Mouse (Mus musculus) cerebellum, postnatal 14 days (tissue): ENCODE measurements around the gene Rfx2.

Experiments
- DNase-seq, 2 experiments: peaks; one replicate each; pipeline ENCODE4 v3.0.0; 2021; ENCODE audit warnings: mixed read lengths in 2 of 2

Rfx2 gene

GRCm38 (mm10) chr17:56832918-56833317 lies 2.1 kb upstream of the Rfx2 start:
- no peak for DNase-seq

DNA sequence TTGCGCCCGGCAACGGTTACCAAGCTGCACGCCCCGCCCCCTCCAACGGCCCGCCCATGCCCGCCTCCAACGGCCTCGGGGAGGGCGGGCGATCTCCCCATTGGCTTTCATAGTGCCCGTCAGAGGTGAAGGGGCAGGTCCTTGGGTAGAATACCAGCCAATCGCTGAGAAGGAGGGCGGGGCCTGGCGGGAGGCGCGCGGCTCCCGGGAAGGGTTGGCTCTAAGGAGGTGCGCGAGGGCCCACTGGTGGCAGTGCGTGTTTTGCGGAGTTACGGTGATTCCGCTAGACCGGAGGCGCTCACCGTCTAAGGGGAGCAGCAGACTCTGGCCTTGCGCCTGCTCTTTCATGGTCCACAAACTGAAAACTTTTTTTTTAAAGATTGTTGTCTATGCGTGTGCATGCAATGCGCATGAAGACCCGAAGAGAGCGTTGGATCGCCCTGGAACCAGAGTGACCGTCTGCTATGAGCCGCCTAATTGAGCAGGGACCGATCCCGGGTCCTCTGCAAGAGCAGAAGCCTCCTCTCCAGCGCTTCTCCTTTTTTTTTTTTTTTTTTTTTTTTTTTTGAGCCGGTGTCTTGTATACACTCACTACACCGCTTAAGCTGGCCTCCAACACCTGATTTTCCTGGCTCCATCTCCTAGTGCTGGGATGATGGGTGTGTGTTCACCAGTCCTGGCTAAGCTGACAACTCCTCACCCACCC lies 451 bp upstream of the Rfx2 start:
- DNase-seq = peak; percentile 99 to 100

- DNase-seq = no peak
Measured at GRCm38 (mm10) chr17:56829795-56830194, 1.0 kb downstream of the Rfx2 start.

DNA sequence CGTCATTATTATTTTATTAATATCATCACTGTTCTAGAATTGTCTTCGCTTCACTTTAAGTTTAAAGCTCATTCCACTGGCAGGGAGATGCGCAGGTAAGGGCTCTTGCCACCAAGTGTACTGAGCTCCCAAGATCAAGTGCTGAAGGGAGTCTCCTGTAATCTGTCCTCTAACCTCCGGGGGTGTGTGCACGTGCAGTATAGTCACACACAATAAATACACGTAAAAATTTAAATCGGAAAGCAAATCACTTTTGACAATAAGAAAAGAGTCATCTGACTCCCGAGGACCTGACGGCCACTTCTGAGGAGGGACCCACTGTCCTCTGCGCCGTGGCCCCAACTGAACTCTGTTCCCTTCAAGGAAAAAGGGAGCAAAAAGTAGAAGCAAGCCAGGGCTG lies 1.6 kb downstream of the Rfx2 start:
- DNase-seq = no peak

- no peak for DNase-seq
Measured at GRCm38 (mm10) chr17:56826718-56827117, 4.1 kb downstream of the Rfx2 start.

DNA sequence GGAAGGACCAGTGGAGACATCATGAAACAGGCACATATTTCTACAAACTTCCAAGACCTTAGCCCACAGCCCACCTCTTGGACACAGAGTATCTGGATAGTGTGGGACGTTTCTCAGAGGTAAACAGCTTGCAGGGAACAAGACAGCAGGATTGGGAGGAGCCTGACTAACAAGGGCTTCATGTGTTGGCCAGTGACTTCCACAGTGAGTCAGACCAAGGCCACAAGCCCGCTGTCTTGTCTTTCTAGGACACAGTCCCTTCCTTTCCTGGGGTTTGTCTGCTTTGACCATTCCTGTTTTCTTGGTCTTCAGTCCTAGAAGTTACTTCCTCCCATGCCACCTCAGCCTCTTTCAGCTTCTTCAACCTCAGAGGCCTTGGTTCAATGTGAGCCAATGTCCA lies 7.5 kb downstream of the Rfx2 start:
- no peak for DNase-seq

- no peak for DNase-seq
Measured at GRCm38 (mm10) chr17:56822380-56822779, 8.4 kb downstream of the Rfx2 start.

DNA sequence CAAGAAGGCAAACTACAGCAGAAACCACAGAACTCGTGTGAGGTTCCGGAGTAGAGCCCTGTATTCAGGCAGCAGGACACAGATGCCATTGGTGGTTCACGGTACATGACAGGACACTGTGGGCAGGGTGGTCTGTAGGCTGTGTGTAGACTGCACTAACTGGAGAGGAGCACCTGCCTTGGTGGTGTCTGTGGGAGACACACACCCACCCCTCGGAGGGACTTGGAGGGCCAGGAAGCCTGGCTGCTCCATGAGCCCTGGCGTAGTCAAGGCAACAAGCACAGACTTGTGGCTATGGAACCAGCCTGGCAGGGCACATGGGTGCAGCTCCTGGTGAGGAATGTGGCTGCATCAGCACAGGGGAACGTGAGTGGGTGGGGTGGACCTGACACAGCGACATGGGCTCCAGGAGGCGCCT lies 11.1 kb downstream of the Rfx2 start:
- DNase-seq = no peak

- DNase-seq = no peak
Measured at GRCm38 (mm10) chr17:56819032-56819545, 11.7 kb downstream of the Rfx2 start.

- DNase-seq = no peak
Measured at GRCm38 (mm10) chr17:56818067-56818636, 12.7 kb downstream of the Rfx2 start.

DNA sequence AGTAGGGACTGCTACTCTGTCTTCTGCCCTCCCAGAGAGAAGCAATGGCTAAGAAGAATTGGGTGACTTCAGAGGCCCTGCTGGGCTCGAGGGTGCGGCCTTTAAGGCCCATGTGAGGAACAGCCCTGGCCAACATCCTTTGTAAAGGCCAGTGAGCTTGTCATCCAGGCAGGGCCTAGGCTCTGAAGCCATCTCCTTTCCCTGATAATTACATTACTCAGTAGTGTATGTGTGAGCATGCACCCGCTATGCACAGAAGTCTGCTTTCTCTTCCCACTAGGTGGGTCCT lies 15.8 kb downstream of the Rfx2 start:
- no peak for DNase-seq

- peak; percentile 49 to 66 for DNase-seq
Measured at GRCm38 (mm10) chr17:56814316-56815056, 16.3 kb downstream of the Rfx2 start.

- peak; percentile 79 to 86 for DNase-seq
Measured at GRCm38 (mm10) chr17:56810245-56810644, 20.6 kb downstream of the Rfx2 start.

DNA sequence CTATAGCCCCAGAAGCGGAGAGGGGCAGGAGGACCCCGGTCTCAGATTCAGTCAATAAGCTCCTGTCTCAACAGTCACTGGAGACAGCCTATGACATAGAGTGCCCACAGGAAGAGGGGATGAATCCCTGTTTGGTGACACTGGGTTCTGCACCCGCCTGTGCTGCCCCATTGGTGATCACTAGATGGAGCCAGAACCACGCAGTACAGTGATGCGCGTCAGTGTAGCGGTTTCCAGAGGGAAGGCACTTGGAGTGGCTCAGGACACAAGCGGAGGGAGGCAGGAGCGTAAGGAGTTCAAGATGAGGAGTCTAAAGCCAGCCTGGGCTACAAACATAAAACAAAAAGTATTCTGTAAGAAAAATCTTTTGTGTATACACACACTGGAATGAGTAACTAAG lies 22.3 kb downstream of the Rfx2 start:
- peak; percentile 89 for DNase-seq

DNA sequence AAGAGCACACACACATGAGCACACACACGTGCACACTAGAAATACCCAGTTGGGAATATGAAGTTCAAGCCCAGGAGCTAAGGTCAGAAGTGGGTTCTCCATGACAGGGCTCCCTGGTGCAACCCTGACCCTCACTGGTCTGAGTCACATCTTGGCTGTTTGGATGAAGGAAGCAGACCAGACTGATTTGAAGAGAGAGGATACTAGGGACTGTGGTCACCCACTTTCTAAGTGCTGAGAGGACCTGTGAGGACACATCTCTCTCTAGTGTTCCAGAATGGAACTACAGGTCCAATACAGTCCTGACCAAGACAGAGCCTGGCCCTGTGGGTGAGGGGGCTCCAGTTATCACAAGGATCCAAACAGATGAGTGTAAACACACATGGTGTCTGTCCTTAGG lies 25.0 kb downstream of the Rfx2 start:
- no peak for DNase-seq

GRCm38 (mm10) chr17:56804952-56805351 lies 25.9 kb downstream of the Rfx2 start:
- no peak for DNase-seq

- no peak for DNase-seq
Measured at GRCm38 (mm10) chr17:56802065-56802464, 28.7 kb downstream of the Rfx2 start.

- DNase-seq = no peak
Measured at GRCm38 (mm10) chr17:56799276-56799675, 31.5 kb downstream of the Rfx2 start.

DNA sequence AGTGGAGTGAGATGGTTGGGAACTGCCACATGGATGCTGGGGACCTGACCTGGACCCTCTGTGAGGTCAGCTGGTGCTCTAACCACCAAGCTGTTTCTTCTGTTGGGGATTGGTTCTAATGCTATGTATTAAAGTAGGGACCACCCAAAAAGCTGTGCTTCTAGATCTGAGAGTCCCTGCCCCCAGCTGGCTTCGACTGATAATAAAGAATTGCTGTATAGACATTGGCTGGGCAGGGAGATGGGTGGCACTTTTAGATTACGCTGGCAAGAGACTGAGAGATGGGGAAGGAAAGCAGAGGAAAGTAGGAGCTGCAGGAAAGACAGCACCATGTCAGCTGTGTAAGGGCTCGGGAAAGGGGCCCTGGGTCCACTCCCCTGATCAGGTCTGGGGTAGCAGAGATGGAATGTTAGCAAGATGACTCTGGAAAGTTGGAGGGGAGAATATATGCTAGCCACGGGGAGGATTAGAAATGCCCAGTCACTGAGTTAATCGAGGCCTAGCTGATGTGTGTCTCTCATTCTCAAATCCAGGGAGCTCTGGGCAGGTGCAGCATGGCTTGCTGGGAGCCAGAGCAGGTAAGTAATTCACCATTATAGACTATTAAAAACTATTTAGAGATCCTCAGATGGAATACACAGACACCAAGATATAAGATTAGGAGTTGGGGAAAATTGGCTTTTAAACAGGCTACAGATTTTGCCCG lies 37.0 kb downstream of the Rfx2 start:
- DNase-seq = no peak

GRCm38 (mm10) chr17:56792588-56792987 lies 38.2 kb downstream of the Rfx2 start:
- DNase-seq = no peak

- no peak for DNase-seq
Measured at GRCm38 (mm10) chr17:56789286-56789685, 41.5 kb downstream of the Rfx2 start.

DNA sequence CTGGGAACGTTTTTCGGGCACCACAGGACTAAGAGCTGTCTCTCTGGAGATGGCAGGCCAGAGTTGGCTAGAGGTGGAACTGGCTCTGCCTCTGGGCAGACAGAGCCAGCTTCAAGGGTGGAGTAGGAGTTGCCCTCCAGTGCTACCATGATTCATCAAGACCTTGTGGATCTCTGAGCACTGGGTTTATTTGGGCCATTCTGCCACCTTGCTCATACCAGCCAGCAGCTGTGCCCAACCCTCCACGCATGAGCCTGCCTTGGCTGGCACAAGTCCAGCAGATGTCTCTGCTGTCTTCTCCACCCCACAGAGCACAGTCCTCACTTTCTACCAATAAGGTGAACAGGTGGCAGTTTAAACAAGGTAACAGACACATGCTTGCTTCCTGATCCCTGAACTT lies 41.9 kb downstream of the Rfx2 start:
- no peak for DNase-seq

DNA sequence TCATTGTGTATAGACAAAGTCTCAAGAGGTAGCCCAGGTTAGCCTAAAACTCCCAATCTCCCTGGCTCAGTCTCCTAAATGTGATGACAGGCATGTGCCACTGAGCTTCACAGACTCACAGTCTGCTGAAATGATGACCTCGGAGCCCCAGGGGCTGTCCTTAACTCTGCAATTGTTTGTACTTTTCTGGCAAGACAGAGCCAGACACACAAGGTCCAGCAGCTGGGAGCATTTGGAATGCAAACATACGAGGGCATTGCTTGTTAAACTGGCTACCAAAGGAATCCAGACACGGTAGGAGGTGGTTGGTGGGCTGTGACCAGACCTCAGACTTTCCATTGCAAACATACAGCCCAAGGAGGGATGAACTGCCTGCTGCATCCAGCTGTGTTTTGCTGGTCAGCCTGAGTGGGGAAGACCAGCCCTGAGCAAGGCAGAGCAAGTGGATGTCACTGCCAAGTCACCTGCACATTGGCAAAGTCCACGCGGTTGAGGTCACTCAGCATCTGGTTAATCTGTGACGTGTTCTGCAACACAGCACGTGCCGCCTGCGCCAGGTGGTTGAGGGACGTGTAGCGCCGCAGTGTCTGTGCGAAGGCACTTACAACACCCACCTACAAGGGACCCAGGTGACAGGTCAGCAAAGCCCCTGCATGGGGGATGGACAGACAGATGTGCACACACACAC lies 50.4 kb downstream of the Rfx2 start:
- DNase-seq = no peak
